Mouse (Mus musculus) adrenal gland, postnatal 10 days (tissue): ENCODE measurements around the gene Olfr429. TPM values are rescaled to one million over a fixed set of nuclear protein-coding genes. Genes with fewer than 3 reads are reported as not detected.

Experiments
- total RNA-seq, 2 experiments: library from RNA; stranded (reverse); gene quantifications; 2 replicates each; pipeline ENCODE4 v1.2.3; 2021

The Olfr429 gene
- total RNA-seq, 2 experiments from 2014 or later, result not detected

Other genes with a start within 250 kb of the Olfr429 start
- 1 to 10 TPM in 1 of 2 experiments, under 1 TPM in 1; 0.55 to 1.7 TPM for gene Ifi211, start 171.3 kb upstream of the Olfr429 start, total RNA-seq
- 10 to 100 TPM; 13.9 to 15.0 TPM for gene Mndal, start 141.8 kb upstream of the Olfr429 start, total RNA-seq
- gene Ifi203, start 141.7 kb upstream of the Olfr429 start, total RNA-seq, result 10 to 100 TPM in 1 of 2 experiments, 1 to 10 TPM in 1; 8.6 to 12.1 TPM
- not detected for gene Ifi202b, start 101.6 kb upstream of the Olfr429 start, total RNA-seq
- 1 to 10 TPM; 1.3 to 3.9 TPM for gene Ifi205, start 52.5 kb upstream of the Olfr429 start, total RNA-seq
- gene Olfr433, start 43.6 kb upstream of the Olfr429 start, total RNA-seq, result not detected
- gene Olfr432, start 35.1 kb upstream of the Olfr429 start, total RNA-seq, result not detected
- gene Olfr430, start 17.7 kb upstream of the Olfr429 start, total RNA-seq, result not detected
- gene Olfr427, start 12.6 kb downstream of the Olfr429 start, total RNA-seq, result not detected
- not detected for gene Olfr231, start 36.8 kb downstream of the Olfr429 start, total RNA-seq
- not detected for gene Olfr424, start 47.2 kb downstream of the Olfr429 start, total RNA-seq
- gene Olfr420, start 71.3 kb downstream of the Olfr429 start, total RNA-seq, result not detected
- 1 to 10 TPM; 2.6 to 5.1 TPM for gene Spta1, start 88.4 kb downstream of the Olfr429 start, total RNA-seq
- not detected for gene Olfr419, start 167.7 kb downstream of the Olfr429 start, total RNA-seq
- gene Mptx1, start 246.2 kb downstream of the Olfr429 start, total RNA-seq, result not detected